Comparison of ENCODE assay signal across 16 mouse cellular contexts in the genomic region with DNA sequence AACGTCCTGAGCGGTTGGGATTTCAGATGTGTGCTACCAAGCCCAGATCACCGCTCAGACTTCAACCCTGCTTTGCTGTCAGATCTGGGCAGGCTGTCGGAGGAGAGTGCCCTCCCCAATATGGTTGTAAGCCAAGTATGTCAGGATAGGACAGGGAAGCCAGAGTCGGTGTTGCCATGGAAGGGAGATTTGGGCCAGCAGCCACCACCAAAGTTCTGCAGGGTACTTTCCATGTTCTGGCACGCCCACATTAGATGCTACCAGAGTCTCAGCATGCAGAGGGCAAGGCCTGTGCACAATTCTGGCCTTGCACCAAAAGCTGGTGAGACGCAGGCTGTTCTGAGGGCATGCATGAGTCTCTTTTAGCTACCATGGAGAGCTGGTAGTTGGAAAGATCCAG. TPM values are rescaled to one million over a fixed set of nuclear protein-coding genes. Genes with fewer than 3 reads are reported as not detected.
A peak's percentile ranks its signal among the peaks of the same experiment; 100 is the strongest.
DNase-seq lines count a peak whose midpoint lies in the region; ATAC-seq and TF ChIP-seq lines count a peak whose summit lies in the region.
"Had no signal": no experiment of that assay in that cellular context is flagged by ENCODE, and none has a peak within 500 bp of the region (broad histone marks: within the 10 kb centered on the region; RNA-seq: fewer than 3 reads in every experiment).

No protein-coding gene starts in this region.

- no peak overlapping the region for H3K27ac ChIP-seq in cerebellum, adult 2 months (ENCODE audit: insufficient read depth, low read length)
- peak overlapping the region; percentile 36; the same call in 1 of the 2 replicates for H3K27ac ChIP-seq in layer of hippocampus, adult 2 months
- H3K27ac ChIP-seq: kidney, postnatal 0 days; liver, embryonic 14.5 days had no signal

- H3K4me1 ChIP-seq in cerebellum, adult 2 months (ENCODE audit: control insufficient read depth, insufficient read depth, low read length): peaks cover 57% of the 10 kb centered on the region

- peak; percentile 39 for DNase-seq in layer of hippocampus, adult 11-12 months (ENCODE audit: low spot score)
- DNase-seq in layer of hippocampus, postnatal 25 days (ENCODE audit: extremely low spot score in 1 of 2, low spot score in 1 of 2): no peak
- DNase-seq in cerebellum, adult 2 months: peak; percentile 56 to 72
- DNase-seq in layer of hippocampus, adult 2 months (ENCODE audit: low spot score in 2 of 2): peak; percentile 37 to 50
- DNase-seq in kidney, postnatal 10 days: no peak
- no peak for DNase-seq in frontal cortex, postnatal 25 days (ENCODE audit: low spot score in 2 of 2)
- DNase-seq: gastrocnemius, postnatal 25 days; lung, postnatal 36 days; midbrain, embryonic 14.5 days had no signal

- 7% methylated on average over 7 of the region's 7 CpGs for WGBS in cerebellum, adult 2 months

- H3K4me3 ChIP-seq in cerebellum, adult 2 months (replicated peaks; ENCODE audit: insufficient read depth, low read depth, low read length): no peak overlapping the region
- H3K4me3 ChIP-seq in layer of hippocampus, adult 2 months: no peak overlapping the region

- TF ChIP-seq CTCF in cerebellum, adult 2 months (IDR thresholded peaks at IDR 0.05; ENCODE audit: borderline replicate concordance, insufficient read depth, low read depth, low read length): no peak
- TF ChIP-seq CTCF in layer of hippocampus, adult 2 months (conservative IDR thresholded peaks at IDR 0.05): no peak

- peak; percentile 46; the same call in 1 of the 2 replicates for ATAC-seq in cerebellum, adult (ENCODE audit: insufficient number of reproducible peaks, low FRiP score, low TSS enrichment)
- ATAC-seq: activated CD4-positive, CD25-positive, alpha-beta regulatory T cell, adult 4 months; inflammation-experienced regulatory T-cells, adult 6 months had no signal

- no peak for TF ChIP-seq POLR2A in cerebellum, adult 2 months (IDR thresholded peaks at IDR 0.05; ENCODE audit: borderline replicate concordance, insufficient read depth, low read length)

- H3K27me3 ChIP-seq in cerebellum, adult 2 months (ENCODE audit: control insufficient read depth, insufficient read depth, low read length): no peaks in the 10 kb centered on the region

RNA-seq across cellular contexts. Expression of gene Abcg1, which starts 28.7 kb away (rescaled TPM):
- 10 to 100 TPM; 54.2 to 60.3 TPM for total RNA-seq in layer of hippocampus, postnatal 25 days (2021)
- 41.4 and 42.8 TPM in 2 replicates for polyA plus RNA-seq in cerebellum, adult 2 months (2012; rRNA removed)
- 10 to 100 TPM; 75.7 to 83.3 TPM for total RNA-seq in layer of hippocampus, adult 2 months (2021)

RNA-seq across cellular contexts. Expression of gene Tff3, which starts 43.2 kb away (rescaled TPM):
- total RNA-seq in layer of hippocampus, postnatal 25 days (2021): not detected
- polyA plus RNA-seq in cerebellum, adult 2 months (2012; rRNA removed): 0.77 and 1.2 TPM in 2 replicates
- not detected for total RNA-seq in layer of hippocampus, adult 2 months (2021)
- total RNA-seq: gastrocnemius, postnatal 25 days; heart, postnatal 14 days; left cerebral cortex, postnatal 10 days had no signal
- polyA plus RNA-seq: activated CD4-positive, CD25-positive, alpha-beta regulatory T cell, adult 4 months; inflammation-experienced regulatory T-cells, adult 6 months had no signal

RNA-seq across cellular contexts. Expression of gene Tff2, which starts 57.9 kb away (rescaled TPM):
- not detected for total RNA-seq in layer of hippocampus, postnatal 25 days (2021)
- polyA plus RNA-seq in cerebellum, adult 2 months (2012; rRNA removed): not detected in 2 replicates
- total RNA-seq in layer of hippocampus, adult 2 months (2021): not detected
- total RNA-seq: gastrocnemius, postnatal 25 days; left cerebral cortex, postnatal 10 days had no signal
- polyA plus RNA-seq: activated CD4-positive, CD25-positive, alpha-beta regulatory T cell, adult 4 months; inflammation-experienced regulatory T-cells, adult 6 months; liver, embryonic 14.5 days; midbrain, embryonic 14.5 days had no signal

Comparison
In these comparisons a context has a peak if more than half of its experiments do, and no peak if none do; other contexts are left out.
1. DNase-seq: peak in layer of hippocampus, adult 11-12 months (single experiment), cerebellum, adult 2 months (2 of 2) and layer of hippocampus, adult 2 months (2 of 2); none in layer of hippocampus, postnatal 25 days (0 of 2), kidney, postnatal 10 days (single experiment) and frontal cortex, postnatal 25 days (0 of 2).